Mouse (Mus musculus) myocyte (in vitro differentiated cells): Measurements from ENCODE around the gene Pdgfd. TPM values are rescaled to one million over a fixed set of nuclear protein-coding genes. Genes with fewer than 3 reads are reported as not detected.

Experiments
- H3K27me3 ChIP-seq: one replicate; pipeline ENCODE4 v1.6.1; 2011; ENCODE audit not compliant: control insufficient read depth, insufficient read depth, insufficient read length
- H3K36me3 ChIP-seq: one replicate; pipeline ENCODE4 v1.6.1; 2011; ENCODE audit not compliant: control insufficient read depth, insufficient read depth
- H3K4me2 ChIP-seq: one replicate; pipeline ENCODE4 v1.6.1; 2011; ENCODE audit warnings: low read depth, control low read depth
- H3K4me3 ChIP-seq: one replicate; pipeline ENCODE4 v1.5.1; 2011; ENCODE audit warnings: mild to moderate bottlenecking, control low read depth, moderate library complexity
- H3K79me2 ChIP-seq: one replicate; pipeline ENCODE4 v1.6.1; 2011; ENCODE audit not compliant: control insufficient read depth, insufficient read depth
- H3ac ChIP-seq: one replicate; pipeline ENCODE4 v1.6.1; 2011; ENCODE audit not compliant: control insufficient read depth, insufficient read length
- CEBPB ChIP-seq: IDR thresholded peaks from 2 replicates; pipeline ENCODE4 v1.6.1; 2011; ENCODE audit warnings: mild to moderate bottlenecking, moderate library complexity; ENCODE audit not compliant: poor library complexity, insufficient read depth, severe bottlenecking
- E2F4 ChIP-seq: IDR thresholded peaks from one replicate; pipeline ENCODE4 v1.6.1; 2011; ENCODE audit warnings: mild to moderate bottlenecking, control low read depth, moderate library complexity; ENCODE audit not compliant: insufficient read depth
- MAX ChIP-seq: IDR thresholded peaks from one replicate; pipeline ENCODE4 v1.6.1; 2011; ENCODE audit warnings: low read depth, mild to moderate bottlenecking, control low read depth
- MYOD1 ChIP-seq, 3 experiments: IDR thresholded peaks; one replicate each; pipeline ENCODE4 v1.6.1; 2011; ENCODE audit warnings: control low read depth in 2 of 3, low read depth in 2 of 3, mild to moderate bottlenecking in 2 of 3, moderate library complexity in 1 of 3; ENCODE audit not compliant: insufficient read length in 2 of 3, control insufficient read depth in 1 of 3
- MYOG ChIP-seq, 3 experiments: IDR thresholded peaks; one replicate each; pipeline ENCODE4 v1.6.1; 2011; ENCODE audit warnings: control low read depth in 2 of 3, low read depth in 2 of 3, mild to moderate bottlenecking in 2 of 3; ENCODE audit not compliant: insufficient read length in 2 of 3, control insufficient read depth in 1 of 3, insufficient read depth in 1 of 3
- POLR2A ChIP-seq: IDR thresholded peaks from one replicate; pipeline ENCODE4 v1.6.1; 2011; ENCODE audit warnings: low read depth, mild to moderate bottlenecking, control low read depth, moderate library complexity; ENCODE audit not compliant: insufficient read length
- POLR2AphosphoS2 ChIP-seq: IDR thresholded peaks from one replicate; pipeline ENCODE4 v1.6.1; 2011; ENCODE audit warnings: low read depth, control low read depth; ENCODE audit not compliant: insufficient read length
- REST ChIP-seq: IDR thresholded peaks from one replicate; pipeline ENCODE4 v1.6.1; 2011; ENCODE audit warnings: mild to moderate bottlenecking, control low read depth, moderate library complexity; ENCODE audit not compliant: insufficient read depth, insufficient read length
- SRF ChIP-seq: IDR thresholded peaks from one replicate; pipeline ENCODE4 v1.6.1; 2011; ENCODE audit warnings: low read depth; ENCODE audit not compliant: control insufficient read depth, insufficient read length
- TCF12 ChIP-seq: IDR thresholded peaks from one replicate; pipeline ENCODE4 v1.6.1; 2011; ENCODE audit warnings: mild to moderate bottlenecking, control low read depth; ENCODE audit not compliant: poor library complexity, insufficient read depth, severe bottlenecking
- TCF3 ChIP-seq: IDR thresholded peaks from one replicate; pipeline ENCODE4 v1.6.1; 2011; ENCODE audit warnings: low read depth, control low read depth; ENCODE audit not compliant: insufficient read length
- USF1 ChIP-seq: IDR thresholded peaks from one replicate; pipeline ENCODE4 v1.6.1; 2011; ENCODE audit warnings: low read depth, mild to moderate bottlenecking, control low read depth, moderate library complexity
- polyA plus RNA-seq: library from polyadenylated mRNA; unstranded; fragments of >200 nt; fragmentation: generic; extraction: Trizol; gene quantifications from one replicate; pipeline ENCODE4 v1.2.1, GENCODE M21; 2012; ENCODE audit warnings: missing spikeins

The Pdgfd gene
- polyA plus RNA-seq, 1 experiment = 1.3 TPM

DNA sequence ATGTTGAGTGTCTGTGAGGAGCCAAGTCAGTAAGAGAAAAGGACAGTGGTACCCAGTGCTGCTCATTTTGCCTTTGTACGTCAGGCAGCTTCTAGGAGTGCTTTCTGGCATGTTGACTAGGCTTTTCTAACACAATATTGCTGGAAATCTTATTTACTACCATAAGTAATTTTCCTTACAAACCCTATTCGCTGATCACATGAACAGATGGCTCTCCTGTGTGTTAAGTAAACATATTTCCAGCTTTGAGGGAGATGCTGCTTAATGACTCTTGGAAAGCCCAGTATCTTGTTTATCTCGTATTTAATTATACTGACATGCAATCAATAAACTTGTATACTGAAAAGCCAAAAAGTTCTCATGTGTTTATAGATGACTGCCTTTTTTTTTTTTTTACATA lies 133.7 kb downstream of the Pdgfd start:
- no peak overlapping the region for H3K4me3 ChIP-seq
- H3K36me3 ChIP-seq = no peaks in the 10 kb centered on the region
- TF ChIP-seq POLR2AphosphoS2 = no peak
- TF ChIP-seq REST = no peak
- TF ChIP-seq TCF3 = no peak
- TF ChIP-seq MYOG (IDR thresholded peaks at IDR 0.05; ENCODE audit: control insufficient read depth in 1 of 3, insufficient read depth in 1 of 3, insufficient read length in 2 of 3, low read depth in 2 of 3) = no peak
- TF ChIP-seq MAX = no peak
- TF ChIP-seq TCF12 = no peak
- no peak for TF ChIP-seq MYOD1 (IDR thresholded peaks at IDR 0.05; ENCODE audit: control insufficient read depth in 1 of 3, insufficient read length in 2 of 3, low read depth in 2 of 3)
- no peak for TF ChIP-seq USF1
- TF ChIP-seq E2F4 = no peak
- no peak for TF ChIP-seq POLR2A
- TF ChIP-seq SRF = no peak
- no peak for TF ChIP-seq CEBPB
- no peak overlapping the region for H3K4me2 ChIP-seq
- no peaks in the 10 kb centered on the region for H3K79me2 ChIP-seq
- no peak overlapping the region for H3ac ChIP-seq
- H3K27me3 ChIP-seq = no peaks in the 10 kb centered on the region

GRCm38 (mm10) chr9:6304590-6304989 lies 136.2 kb downstream of the Pdgfd start:
- Histone ChIP-seq H3K79me2 (no peaks in the 10 kb centered on the region), H3K27me3 (no peaks in the 10 kb centered on the region), H3ac (no peak overlapping the region), H3K36me3 (no peaks in the 10 kb centered on the region), H3K4me3 (no peak overlapping the region), H3K4me2 (no peak overlapping the region)
- TF ChIP-seq SRF = peak; percentile 95
- TF ChIP-seq MYOG (IDR thresholded peaks at IDR 0.05; ENCODE audit: control insufficient read depth in 1 of 3, insufficient read depth in 1 of 3, insufficient read length in 2 of 3, low read depth in 2 of 3) = no peak

- H3K79me2 ChIP-seq = no peaks in the 10 kb centered on the region
- H3ac ChIP-seq = no peak overlapping the region
- no peak for TF ChIP-seq POLR2AphosphoS2
- no peak for TF ChIP-seq POLR2A
- no peak for TF ChIP-seq SRF
- no peak for TF ChIP-seq E2F4
- no peak for TF ChIP-seq MYOD1 (IDR thresholded peaks at IDR 0.05; ENCODE audit: control insufficient read depth in 1 of 3, insufficient read length in 2 of 3, low read depth in 2 of 3)
- no peak for TF ChIP-seq USF1
- no peak for TF ChIP-seq MYOG (IDR thresholded peaks at IDR 0.05; ENCODE audit: control insufficient read depth in 1 of 3, insufficient read depth in 1 of 3, insufficient read length in 2 of 3, low read depth in 2 of 3)
- TF ChIP-seq REST = no peak
- TF ChIP-seq MAX = no peak
- no peak for TF ChIP-seq TCF3
- no peak for TF ChIP-seq CEBPB
- TF ChIP-seq TCF12 = no peak
- H3K4me3 ChIP-seq = no peak overlapping the region
- H3K4me2 ChIP-seq = no peak overlapping the region
- H3K27me3 ChIP-seq = no peaks in the 10 kb centered on the region
- no peaks in the 10 kb centered on the region for H3K36me3 ChIP-seq
Measured at GRCm38 (mm10) chr9:6305847-6306246, 137.5 kb downstream of the Pdgfd start.

DNA sequence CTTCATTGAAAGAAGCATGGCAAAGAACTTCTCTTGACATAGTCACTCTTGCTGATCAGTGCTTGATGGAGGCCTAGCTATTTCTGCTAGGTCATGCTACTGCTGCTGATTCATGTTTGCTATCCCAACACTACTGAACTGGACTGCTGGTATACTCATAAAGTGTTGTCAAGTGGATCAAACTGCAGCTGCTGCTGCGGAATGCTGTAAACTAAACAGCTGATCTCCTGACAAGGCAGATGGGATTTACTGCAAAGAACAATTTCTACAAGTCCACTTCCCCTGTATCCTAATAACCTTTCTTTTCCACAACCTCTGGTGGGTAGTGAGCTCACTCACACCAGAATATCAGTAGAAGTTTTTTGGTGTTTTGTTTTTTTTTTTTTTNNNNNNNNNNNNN lies 148.7 kb downstream of the Pdgfd start:
- H3K27me3 ChIP-seq = no peaks in the 10 kb centered on the region
- TF ChIP-seq TCF3 (peak; percentile 30), MYOD1 (IDR thresholded peaks at IDR 0.05; ENCODE audit: control insufficient read depth in 1 of 3, insufficient read length in 2 of 3, low read depth in 2 of 3) (peak; percentile 31 to 86 (median 80)), POLR2AphosphoS2 (no peak), SRF (no peak), MYOG (IDR thresholded peaks at IDR 0.05; ENCODE audit: control insufficient read depth in 1 of 3, insufficient read depth in 1 of 3, insufficient read length in 2 of 3, low read depth in 2 of 3) (peak in 1 of 3 experiments; percentile 84), REST (no peak), POLR2A (no peak), USF1 (no peak), CEBPB (no peak), MAX (no peak), E2F4 (no peak), TCF12 (peak; percentile 69)

GRCm38 (mm10) chr9:6325408-6325807 lies 157.0 kb downstream of the Pdgfd start:
- H3K36me3 ChIP-seq = no peaks in the 10 kb centered on the region

More for the DNA sequence above, 148.7 kb downstream of the Pdgfd start:
- Histone ChIP-seq H3ac (no peak overlapping the region), H3K36me3 (no peaks in the 10 kb centered on the region), H3K4me2 (no peak overlapping the region), H3K4me3 (no peak overlapping the region), H3K79me2 (no peaks in the 10 kb centered on the region)

More at GRCm38 (mm10) chr9:6325408-6325807, 157.0 kb downstream of the Pdgfd start:
- H3K4me2 ChIP-seq = peak overlapping the region; percentile 28
- H3K4me3 ChIP-seq = no peak overlapping the region
- H3K79me2 ChIP-seq = no peaks in the 10 kb centered on the region
- H3ac ChIP-seq = no peak overlapping the region
- no peaks in the 10 kb centered on the region for H3K27me3 ChIP-seq
- TF ChIP-seq POLR2A (no peak), CEBPB (0 out of 2 replicates have a peak, but pooled peaks have one; percentile 54), TCF12 (peak; percentile 35), MYOD1 (IDR thresholded peaks at IDR 0.05; ENCODE audit: control insufficient read depth in 1 of 3, insufficient read length in 2 of 3, low read depth in 2 of 3) (peak; percentile 46 to 72 (median 65)), MYOG (IDR thresholded peaks at IDR 0.05; ENCODE audit: control insufficient read depth in 1 of 3, insufficient read depth in 1 of 3, insufficient read length in 2 of 3, low read depth in 2 of 3) (peak in 2 of 3 experiments; percentile 52 to 79), TCF3 (no peak)
